Mouse (Mus musculus) cerebellum, adult (tissue): ENCODE data around the gene Lin7a.
"Not testable (repeated sequence)": the region's sequence is repeated elsewhere in the genome, so short reads cannot be mapped to it uniquely, and the experiment has no call there.

Source experiments
- ATAC-seq: cut with Nextera tagmentation; 2 replicates; pipeline ENCODE4 v1.9.2; 2017; ENCODE audit warnings: mild to moderate bottlenecking, moderate library complexity, mixed read lengths; ENCODE audit not compliant: insufficient number of reproducible peaks, low FRiP score, low TSS enrichment

Lin7a gene

DNA sequence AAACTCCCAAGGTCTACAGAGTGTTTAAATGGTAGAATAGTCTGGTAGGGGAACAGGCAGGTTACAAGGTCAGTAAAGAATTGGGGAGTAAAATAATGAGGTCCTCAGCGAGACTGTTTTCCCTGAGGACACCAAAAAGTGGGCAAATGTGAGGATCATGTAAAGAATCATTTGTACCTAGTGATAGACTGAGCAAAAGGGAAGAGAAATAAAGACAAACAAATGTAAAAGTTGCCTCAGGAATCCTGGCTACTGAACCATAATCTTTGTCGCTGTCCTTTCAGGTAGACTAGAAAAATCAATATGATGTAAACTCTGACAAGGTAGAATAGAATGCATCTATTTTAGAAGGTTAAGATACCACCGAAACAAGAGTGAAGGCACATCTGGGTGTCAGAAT, 36.0 kb upstream of the Lin7a start:
- ATAC-seq: no peak

DNA sequence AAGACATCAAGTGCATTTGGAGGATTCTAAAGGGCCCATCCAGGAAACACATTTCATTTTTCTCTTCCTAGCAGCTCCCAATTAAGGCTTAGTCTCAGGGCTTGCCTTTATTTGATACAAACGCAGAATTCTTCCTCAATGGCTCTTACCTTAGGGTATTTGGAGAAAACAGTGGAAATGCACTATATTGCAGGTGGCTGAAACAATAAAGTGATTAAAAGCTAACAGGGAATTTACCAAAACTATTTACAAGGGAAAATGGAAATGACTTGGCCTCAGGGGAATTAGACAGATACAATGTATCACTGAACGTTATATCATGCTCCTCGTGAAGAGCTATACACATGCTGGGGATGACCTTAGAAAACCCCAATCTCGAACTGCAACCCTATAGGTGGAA, 35.3 kb upstream of the Lin7a start:
- no peak for ATAC-seq

DNA sequence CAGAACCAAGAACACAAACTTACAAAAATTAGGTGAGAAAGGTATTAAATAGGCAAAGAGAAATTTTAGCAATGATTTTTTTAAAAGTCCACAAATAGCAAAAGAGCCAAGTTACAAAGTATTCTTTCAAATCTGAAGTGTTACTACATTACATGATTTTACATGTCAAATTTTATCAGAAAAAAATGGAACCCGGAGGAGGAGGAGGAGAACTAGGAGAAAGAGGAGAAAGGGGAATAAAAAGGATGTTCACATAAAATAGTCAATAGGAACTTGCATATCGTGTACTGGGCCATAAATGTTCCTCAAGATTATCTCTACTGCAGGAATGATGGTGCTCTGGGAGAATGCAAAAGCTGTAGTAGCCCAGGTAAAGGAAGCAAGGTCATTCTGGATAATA, 34.4 kb upstream of the Lin7a start:
- no peak for ATAC-seq

DNA sequence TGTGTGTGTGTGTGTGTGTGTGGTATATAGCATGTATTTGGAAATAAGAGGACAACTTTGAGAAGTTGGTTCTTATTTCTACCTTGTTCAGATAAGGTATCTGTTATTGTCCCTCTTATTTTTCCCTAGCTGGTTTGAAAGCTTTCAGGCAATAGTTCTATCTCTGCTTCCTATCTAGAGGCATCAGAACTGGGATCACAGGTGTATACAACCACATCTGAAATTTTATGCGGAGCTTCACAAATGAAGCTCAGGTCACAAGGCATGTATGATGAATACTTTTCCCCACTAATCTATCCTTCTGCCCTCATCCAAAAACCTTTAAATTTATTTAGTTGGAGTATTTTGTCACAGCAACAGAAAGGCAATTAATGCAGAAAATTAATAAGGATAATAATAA, 33.8 kb upstream of the Lin7a start:
- no peak for ATAC-seq

DNA sequence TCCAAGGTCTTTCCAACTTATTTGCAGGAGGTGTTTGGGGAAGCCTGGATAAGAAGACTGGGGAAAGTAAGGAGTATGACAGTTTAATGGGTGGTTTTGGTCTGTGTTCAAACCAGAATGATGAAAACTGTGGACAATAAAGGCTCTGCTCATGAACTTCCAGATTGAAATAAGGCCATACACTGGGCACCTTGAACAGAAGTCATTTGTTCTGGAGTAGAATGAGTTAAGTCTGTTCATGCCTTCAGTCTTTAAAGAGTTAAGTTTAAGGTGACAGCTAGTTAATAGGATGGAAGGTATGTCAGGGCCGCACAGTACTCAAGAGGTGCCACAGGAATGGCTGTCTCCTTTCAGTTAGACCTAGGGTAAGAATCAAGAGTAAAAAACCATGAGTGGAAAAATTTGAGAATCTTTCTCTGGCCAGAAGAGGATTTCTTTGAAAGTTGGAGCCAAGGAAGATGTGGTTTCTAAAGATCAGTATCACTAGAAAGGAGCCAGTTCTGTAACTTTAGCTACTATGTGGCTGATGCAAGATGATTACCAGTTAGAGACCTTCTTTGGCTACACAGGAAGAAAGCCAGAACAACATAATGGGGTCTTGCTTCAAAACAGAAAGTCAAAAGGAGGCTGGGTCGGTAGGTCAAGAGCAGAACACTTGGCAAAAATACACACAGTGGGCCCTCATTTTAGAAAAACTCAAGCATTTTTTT, 33.2 kb upstream of the Lin7a start:
- ATAC-seq: no peak

DNA sequence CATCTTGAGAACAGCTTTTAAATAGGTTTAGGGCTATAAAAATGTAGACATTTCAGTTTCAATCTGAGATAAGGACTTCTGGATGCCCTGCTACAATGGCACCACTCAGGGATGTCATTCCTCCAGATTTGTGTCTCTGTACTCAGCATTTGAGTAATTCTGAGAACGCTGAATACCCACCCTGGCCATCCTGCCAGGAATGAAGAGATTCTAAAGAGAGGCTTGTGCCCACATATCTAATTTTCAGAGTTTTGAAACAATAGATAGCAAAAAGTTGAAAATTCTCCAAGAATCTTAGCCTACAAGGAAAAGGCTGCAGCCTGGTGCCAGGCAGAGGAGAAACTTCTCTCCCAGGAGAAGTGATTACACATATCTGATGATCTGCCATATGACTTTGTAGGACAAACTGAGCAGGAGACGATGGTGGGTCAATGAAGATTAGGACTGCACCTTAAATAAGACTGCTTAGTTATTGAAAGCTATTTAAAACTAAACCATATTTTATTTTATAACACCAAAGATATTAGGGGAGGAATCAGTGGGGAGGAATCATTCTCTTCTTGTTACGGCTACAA, 32.5 kb upstream of the Lin7a start:
- ATAC-seq: no peak

DNA sequence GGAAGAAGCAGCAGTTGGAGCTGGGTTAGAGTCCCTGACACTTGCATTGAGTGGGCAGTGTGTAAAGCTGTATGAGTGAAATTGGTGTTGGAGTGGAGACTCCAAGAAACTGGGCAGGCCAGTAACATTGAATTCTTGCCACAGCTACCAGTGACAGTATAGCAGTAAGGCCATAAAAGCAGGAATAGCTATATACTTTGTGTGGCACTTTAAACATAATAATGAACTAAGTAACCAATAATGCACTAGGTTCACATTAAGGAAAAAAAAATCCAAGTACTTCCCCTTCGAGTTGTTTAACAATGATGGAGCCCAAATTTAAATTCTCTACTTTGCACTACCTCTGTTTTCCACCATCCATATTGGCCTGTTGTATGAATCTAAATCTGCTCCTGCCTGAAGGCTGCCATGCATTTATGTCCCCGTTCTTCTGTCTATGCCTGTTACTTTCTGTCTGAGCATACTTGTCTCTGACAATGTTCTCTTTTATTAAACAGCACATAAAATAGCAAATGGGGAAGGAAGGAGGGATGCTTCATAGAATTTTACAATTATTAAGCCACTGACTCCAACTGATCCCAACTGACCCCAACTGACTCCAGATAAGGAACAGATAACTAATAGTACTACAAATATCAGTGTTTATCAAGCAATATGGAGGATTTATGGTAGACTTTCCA, 31.7 kb upstream of the Lin7a start:
- no peak for ATAC-seq

DNA sequence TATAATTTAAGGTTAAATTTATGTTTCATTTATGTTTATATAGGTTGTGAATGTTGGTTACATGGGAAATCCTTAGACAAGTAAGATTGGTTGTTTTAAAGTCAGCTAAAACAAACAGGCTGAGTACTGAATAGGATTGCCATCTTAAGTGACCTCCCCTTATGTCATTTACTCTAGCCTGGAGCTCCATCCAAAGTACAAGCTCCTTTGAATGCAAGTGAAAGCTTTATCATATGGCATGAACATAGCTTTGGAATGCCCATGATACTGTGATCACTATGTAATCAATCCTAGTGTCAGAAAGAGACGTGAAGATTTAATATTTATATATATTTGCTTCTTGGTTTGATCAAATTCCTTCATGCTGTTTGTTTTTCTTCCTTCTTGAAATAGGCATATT, 31.0 kb upstream of the Lin7a start:
- no peak for ATAC-seq

DNA sequence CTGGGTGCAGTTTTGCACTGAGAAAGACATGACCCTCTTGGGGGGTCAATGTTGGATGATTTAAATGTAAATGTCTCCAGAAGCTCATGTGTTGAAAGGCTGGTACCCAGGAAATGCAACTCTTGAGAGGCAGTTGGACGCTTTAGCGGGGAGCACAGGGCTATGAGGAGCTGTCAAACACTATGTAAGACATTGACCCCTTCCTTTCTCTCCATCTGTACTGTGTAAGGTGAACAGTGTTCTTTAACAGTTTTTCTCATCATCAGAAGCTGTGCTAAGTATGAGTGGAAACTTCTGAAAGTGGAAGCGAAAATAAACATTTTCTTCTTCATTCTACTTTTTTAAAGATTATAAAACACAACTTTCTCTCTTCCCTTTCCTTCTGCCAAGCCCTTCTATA, 30.5 kb upstream of the Lin7a start:
- ATAC-seq: no peak

DNA sequence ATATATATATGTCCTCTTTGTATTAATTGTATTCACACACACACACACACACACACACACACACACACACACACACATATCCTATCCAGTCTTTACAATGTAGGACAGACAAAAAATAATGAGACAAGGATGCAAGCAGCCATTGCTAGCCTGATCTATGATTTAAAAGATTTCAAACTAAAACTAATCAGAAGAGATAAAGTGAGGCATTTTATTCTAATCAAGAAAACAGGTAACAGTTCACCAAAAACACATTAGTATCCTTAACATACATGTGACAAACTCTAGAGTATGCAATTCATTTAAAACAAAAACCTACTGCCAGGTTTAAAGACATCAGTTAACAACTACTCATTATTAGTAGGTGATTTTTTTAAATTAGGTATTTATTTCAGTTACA, 30.1 kb upstream of the Lin7a start:
- ATAC-seq: no peak

DNA sequence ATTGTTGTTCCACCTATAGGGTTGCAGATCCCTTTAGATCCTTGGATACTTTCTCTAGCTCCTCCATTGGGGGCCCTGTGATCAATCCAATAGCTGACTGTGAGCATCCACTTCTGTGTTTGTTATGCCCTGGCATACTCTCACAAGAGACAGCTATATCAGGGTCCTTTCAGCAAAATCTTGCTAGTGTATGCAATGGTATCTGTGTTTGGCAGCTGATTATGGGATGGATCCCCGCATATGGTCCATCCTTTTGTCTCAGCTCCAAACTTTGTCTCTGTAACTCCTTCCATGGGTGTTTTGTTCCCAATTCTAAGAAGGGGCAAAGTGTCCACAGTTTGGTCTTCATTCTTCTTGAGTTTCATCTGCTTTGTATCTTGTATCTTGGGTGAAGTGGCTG, 29.5 kb upstream of the Lin7a start:
- ATAC-seq: not testable (repeated sequence)

DNA sequence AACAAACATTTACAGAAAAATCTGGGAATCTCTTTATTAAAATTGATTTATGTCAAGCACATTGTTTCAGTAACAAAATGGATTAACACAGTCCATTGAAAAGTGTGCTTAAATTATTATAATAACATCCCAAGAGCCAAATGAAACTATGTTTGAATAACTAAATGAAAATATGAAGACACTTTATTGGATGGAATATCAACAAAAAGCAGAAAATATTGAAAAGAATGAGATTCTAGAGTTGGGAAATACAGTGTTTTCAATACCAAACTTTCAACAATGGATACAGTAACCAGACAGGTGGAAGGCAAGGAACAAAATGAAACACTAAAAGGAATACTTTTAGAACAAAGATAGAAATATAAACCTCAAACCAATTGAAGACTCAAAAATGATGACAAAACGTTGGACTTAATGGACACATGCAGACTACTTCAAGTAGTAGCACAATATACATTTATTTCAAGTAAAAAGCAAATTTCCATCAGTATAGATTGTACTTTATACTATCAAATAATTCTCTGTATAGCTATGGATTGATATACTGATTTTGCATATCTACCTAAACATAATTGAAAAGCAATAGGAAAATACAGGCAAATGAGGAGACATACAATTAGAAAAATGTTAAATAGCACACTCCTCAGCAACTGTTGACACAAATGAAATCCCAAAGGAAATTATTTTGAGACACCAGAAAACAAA, 28.6 kb upstream of the Lin7a start:
- ATAC-seq: no peak

DNA sequence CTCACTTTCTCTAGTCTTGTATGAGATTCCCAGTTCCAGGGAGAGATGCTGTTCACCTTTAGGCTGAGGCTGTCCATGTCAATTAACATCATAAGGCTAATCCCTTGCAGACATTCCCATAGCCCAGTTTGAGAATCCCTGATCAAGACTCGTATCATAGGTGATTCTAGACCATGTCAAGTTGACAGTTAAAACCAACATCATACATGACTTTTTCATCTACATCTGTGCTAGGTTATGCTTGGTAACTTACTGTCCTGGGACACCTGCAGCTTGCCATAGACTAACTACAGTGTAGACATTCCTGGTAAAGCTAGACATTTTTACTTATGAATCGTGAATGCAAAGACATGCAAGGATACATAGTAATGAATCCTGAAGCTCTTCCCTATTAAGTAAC, 27.3 kb upstream of the Lin7a start:
- ATAC-seq: no peak

DNA sequence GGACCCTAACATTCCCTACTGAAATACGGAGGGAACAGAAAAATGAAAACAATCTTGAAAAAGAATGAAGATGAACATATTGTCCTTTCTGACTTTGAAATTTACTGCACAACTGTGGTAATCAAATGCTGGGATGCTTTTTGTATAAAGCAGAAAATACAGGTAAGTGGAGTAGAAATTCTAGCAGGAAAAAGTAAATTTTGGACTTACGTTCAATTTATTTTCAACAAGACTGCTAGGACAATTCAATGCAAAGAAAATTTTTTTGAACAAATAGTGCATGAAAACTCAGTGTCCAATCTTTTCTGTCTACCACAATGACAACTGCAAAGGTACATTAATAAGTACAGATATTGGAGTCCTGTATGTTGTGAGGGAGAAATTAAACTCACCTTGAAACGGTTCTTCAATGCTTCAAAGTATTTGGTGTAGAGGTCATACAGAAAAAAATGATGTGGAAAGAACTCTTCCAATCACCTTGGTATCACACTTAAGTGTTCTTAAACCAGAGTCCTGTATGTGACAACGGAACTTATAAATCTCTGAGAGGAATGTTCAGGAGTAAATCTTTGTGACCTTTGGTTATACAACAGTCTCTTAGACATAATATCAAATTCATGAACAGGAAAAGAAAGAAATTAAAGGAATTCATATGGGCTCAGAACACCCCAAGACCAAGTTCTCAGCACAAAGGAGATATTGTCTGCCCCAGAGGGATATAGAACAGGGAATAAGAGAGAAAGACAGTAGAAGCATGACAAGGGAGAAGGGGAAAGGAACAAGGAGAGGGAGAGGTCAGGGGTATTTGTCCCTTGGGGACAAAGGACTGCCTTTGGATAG, 26.6 kb upstream of the Lin7a start:
- ATAC-seq: no peak

DNA sequence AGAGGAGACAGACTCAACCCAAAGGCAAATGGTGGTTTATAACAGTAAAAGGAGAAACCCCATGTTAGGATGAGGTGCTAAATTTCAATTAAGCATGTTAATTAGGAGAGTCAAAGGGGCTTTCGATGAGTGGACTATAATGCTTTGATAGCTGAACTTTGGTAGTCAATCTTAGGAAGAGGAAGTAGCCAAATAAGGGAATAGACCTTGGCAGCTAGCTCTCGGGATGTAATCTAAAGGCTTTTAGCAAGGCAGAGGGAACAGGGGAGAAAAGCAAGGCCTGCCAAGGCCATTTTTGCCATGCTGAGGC, 26.0 kb upstream of the Lin7a start:
- no peak for ATAC-seq

DNA sequence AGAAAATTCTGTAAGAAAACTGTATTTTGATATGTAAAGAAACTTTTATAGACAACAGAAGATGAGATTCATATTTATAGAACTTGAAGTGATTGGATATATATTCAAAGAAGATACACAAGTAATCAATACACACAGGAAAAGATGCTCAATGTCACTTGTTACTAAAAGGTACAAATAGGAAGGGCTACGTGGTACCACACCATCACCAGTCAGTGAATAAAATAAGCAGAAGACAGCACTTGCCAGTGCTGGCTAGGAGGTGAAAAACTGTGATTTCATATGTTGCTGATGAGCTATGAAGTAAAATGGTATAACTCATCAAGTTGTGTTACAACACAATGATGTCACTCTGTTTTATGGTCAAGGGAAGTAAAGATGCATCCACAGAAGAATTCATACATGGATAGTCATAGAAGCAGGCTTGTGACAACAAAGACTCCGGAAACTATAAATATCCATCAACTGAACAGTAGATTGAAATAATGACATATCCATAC, 25.5 kb upstream of the Lin7a start:
- ATAC-seq: no peak

DNA sequence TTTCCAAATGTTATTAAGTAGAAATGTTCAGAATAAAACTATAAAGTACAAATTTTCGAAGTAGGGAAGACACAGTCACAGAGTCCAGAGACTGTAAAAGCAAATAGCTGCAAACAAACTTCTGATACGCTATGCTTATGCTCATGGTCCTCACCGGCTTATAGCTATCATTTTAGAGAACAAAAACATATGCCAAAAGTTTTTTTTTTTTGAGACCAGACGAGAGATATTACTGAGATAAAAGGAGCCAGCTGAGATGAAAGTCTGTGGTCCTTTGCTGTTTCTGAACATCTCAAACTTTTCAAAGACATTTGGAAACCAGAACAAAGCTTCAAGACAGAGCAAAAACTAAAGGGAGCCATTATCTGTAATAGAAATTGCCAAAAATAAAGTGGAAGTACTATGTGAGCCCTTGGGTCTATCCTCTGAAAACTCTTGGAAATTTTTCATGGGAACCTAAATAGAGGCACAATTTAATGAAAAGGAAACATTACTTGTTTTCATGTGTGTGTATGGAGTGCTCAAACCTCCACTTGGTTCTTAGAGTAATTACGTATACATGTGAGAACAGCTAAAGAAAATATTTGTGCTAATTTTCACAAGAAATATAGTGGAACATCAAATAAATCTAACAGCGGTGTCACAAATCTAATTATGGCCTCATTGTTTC, 24.4 kb upstream of the Lin7a start:
- no peak for ATAC-seq

DNA sequence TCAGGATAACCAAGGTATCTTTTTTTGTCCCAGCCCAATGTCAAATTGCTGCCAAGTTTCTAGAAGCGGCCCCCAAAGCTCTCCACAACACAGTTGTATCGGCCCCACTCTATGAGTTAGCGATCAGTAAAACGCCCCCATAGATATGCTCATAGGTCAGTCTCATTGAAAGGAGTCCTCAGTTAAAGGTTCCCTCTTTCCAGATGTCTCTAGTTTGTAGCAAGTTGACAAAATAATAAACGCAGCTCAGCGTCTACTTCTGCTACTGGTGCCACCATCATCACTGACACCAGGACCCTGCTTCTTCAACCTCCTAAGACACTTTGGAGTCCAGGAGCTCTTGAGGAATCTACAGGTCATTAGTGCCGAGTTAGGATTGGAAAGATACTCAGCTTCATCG, 23.0 kb upstream of the Lin7a start:
- ATAC-seq: no peak

DNA sequence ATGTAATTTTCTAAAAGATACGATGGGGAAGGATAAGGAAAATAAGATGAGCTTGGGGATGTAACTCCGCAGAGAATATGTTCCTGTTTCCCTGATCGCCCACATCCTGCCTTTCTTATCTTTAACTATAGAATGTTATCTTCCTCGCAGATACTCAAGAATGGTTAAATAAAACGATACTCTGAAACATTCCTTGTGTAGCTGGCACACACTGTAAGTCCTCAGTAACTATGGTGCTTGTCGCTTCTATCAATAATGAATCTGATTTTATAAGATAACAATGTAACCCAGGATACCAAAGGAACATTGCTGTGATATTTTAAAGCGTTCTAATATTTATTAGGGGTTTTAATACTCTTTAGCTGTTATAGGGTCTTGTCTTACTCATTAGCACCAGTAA, 22.4 kb upstream of the Lin7a start:
- ATAC-seq: no peak

DNA sequence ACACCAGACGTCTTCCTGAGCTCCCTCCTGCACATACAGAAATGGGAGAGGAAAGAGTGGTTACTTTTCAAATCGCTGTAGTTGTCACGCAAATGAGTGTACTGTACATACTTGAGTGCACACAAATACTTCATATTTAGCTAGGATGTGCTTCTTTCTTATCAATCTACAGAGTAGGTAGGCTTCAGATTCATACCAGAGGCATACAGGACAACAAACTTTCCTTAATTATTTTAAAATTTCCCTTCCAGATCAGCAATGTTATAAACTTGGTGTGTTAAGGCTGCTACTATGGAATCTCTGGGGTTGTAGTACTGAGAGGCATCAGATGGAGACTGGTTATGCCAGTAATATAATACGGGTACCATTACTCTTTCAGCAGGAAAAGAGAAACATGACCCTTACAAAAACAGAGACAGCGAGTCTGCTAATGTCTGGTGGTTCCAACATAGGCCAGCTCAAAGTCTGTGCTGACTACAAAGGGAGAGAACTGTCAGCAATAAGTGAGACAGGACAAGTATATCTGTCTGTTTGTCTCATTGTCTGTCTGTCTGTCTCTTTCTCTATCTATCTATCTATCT, 21.8 kb upstream of the Lin7a start:
- no peak for ATAC-seq
